Mouse (Mus musculus) stomach, postnatal 0 days (tissue): ENCODE measurements around the gene Gm26938. TPM values are rescaled to one million over a fixed set of nuclear protein-coding genes. Genes with fewer than 3 reads are reported as not detected.

ENCODE experiments used
- ATAC-seq: fragments of 200-750 bp; cut with Nextera tagmentation; 2 replicates; pipeline ENCODE4 v1.8.0; 2017; ENCODE audit not compliant: low FRiP score, low TSS enrichment
- DNase-seq: peaks from one replicate; pipeline ENCODE4 v3.0.0-alpha.2; 2016; ENCODE audit warnings: low spot score
- H3K27ac ChIP-seq: fragments of 300-500 bp; sonication (generic); replicated peaks from 2 replicates; pipeline ENCODE4 v1.5.1; 2014; ENCODE audit warnings: mild to moderate bottlenecking, control low read depth
- H3K27me3 ChIP-seq: fragments of 300-500 bp; sonication (generic); 2 replicates; pipeline ENCODE4 v1.6.1; 2014; ENCODE audit warnings: low read length; ENCODE audit not compliant: control insufficient read depth, insufficient read depth
- H3K36me3 ChIP-seq: fragments of 300-500 bp; sonication (generic); 2 replicates; pipeline ENCODE4 v1.6.1; 2014; ENCODE audit warnings: low read length, mixed read lengths; ENCODE audit not compliant: control insufficient read depth, insufficient read depth
- H3K4me1 ChIP-seq: fragments of 300-500 bp; sonication (generic); replicated peaks from 2 replicates; pipeline ENCODE4 v1.6.1; 2014; ENCODE audit warnings: antibody characterized with exemption; ENCODE audit not compliant: control insufficient read depth, insufficient read depth
- H3K4me2 ChIP-seq: fragments of 300-500 bp; sonication (generic); replicated peaks from 2 replicates; pipeline ENCODE4 v1.6.1; 2014; ENCODE audit warnings: low read depth, mild to moderate bottlenecking, control low read depth, moderate library complexity
- H3K4me3 ChIP-seq: fragments of 300-500 bp; sonication (generic); 2 replicates; pipeline ENCODE4 v1.5.1; 2014; ENCODE audit warnings: low read depth, low read length, control low read depth
- H3K9ac ChIP-seq: fragments of 300-500 bp; sonication (generic); 2 replicates; pipeline ENCODE4 v1.6.1; 2014; ENCODE audit warnings: mild to moderate bottlenecking, low read length, control low read depth, mixed read lengths
- H3K9me3 ChIP-seq: fragments of 300-500 bp; sonication (generic); 2 replicates; pipeline ENCODE4 v1.6.1; 2016; ENCODE audit warnings: low read length; ENCODE audit not compliant: control insufficient read depth
- CTCF ChIP-seq: IDR thresholded peaks from 2 replicates; pipeline ENCODE4 v1.5.1; 2016; ENCODE audit warnings: antibody characterized with exemption, low read depth, mild to moderate bottlenecking, moderate library complexity
- EP300 ChIP-seq: optimal IDR thresholded peaks from 2 replicates; pipeline ENCODE3; 2016; ENCODE audit warnings: antibody characterized with exemption
- WGBS: fragments of 180-500 bp; shearing (Covaris S2); extraction: QIAGEN DNeasy Blood & Tissue Kit; methylation state at CpG from one replicate; pipeline ENCODE4 v1.1.7; 2014; 5-methylcytosine and 5-hydroxymethylcytosine counted together
- polyA plus RNA-seq: library from polyadenylated mRNA; unstranded; fragments of >200 nt; fragmentation: Nextera tagmentation; extraction: Ambion mirVana; gene quantifications from 2 replicates; pipeline ENCODE4 v1.2.1, GENCODE M21; 2015

Gm26938 gene
- polyA plus RNA-seq, 1 experiment from 2014 or later, result not detected

DNA sequence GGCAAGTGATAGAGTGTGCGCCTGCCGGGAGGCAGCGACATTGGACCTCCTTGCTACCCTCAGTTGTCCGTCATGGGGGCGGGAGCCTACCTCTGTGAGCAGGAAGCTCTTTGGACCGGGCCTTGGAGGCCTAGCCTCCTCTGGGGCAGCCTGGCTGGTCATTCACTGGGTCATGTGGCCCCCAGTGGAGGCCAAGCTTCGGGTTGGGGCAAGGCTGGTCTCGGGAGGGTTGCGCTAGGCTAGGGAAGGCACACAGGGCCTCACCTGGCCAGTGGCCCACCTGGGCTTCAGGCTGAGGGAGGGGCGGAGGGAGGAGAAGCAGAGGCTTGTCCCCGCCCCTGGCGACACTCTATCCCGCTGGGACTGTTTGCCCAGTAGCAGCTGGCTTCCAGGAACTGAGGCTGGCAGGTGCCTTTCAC lies 12.2 kb downstream of the Gm26938 start:
- WGBS, result 8% methylated on average over 13 of the region's 13 CpGs
- H3K4me3 ChIP-seq, result peak overlapping the region; percentile 32
- no peaks in the 10 kb centered on the region for H3K4me1 ChIP-seq
- H3K9ac ChIP-seq, result peak overlapping the region; percentile 66
- peak; percentile 95 for DNase-seq
- ATAC-seq, result peak; percentile 83
- peak overlapping the region; percentile 47 for H3K4me2 ChIP-seq
- no peaks in the 10 kb centered on the region for H3K27me3 ChIP-seq
- peak overlapping the region; percentile 79 for H3K27ac ChIP-seq
- H3K9me3 ChIP-seq, result no peaks in the 10 kb centered on the region
- H3K36me3 ChIP-seq, result no peaks in the 10 kb centered on the region
- TF ChIP-seq EP300 (no peak), CTCF (no peak; the same call in 1 of the 2 replicates)

GRCm38 (mm10) chr5:139813126-139813490 lies 13.1 kb downstream of the Gm26938 start:
- TF ChIP-seq EP300 (no peak), CTCF (no peak)
- H3K4me1 ChIP-seq, result no peaks in the 10 kb centered on the region
- peak overlapping the region; percentile 79 for H3K27ac ChIP-seq
- peak overlapping the region; percentile 32 for H3K4me3 ChIP-seq
- peak; percentile 28; the same call in 1 of the 2 replicates for ATAC-seq
- WGBS, result 22% methylated on average over 10 of the region's 10 CpGs
- H3K36me3 ChIP-seq, result no peaks in the 10 kb centered on the region
- H3K9ac ChIP-seq, result peak overlapping the region; percentile 66
- H3K9me3 ChIP-seq, result no peaks in the 10 kb centered on the region
- H3K4me2 ChIP-seq, result peak overlapping the region; percentile 47
- no peaks in the 10 kb centered on the region for H3K27me3 ChIP-seq
- peak; percentile 74 for DNase-seq

- H3K27ac ChIP-seq, result peak overlapping the region; percentile 79
- H3K9ac ChIP-seq, result peak overlapping the region; percentile 38; the same call in 1 of the 2 replicates
- no peaks in the 10 kb centered on the region for H3K36me3 ChIP-seq
- TF ChIP-seq CTCF (no peak), EP300 (no peak)
- H3K9me3 ChIP-seq, result no peaks in the 10 kb centered on the region
- peak; percentile 54 for DNase-seq
- 48% methylated on average over 20 of the region's 20 CpGs for WGBS
- no peaks in the 10 kb centered on the region for H3K27me3 ChIP-seq
- H3K4me1 ChIP-seq, result no peaks in the 10 kb centered on the region
- H3K4me3 ChIP-seq, result peak overlapping the region; percentile 32
- ATAC-seq, result no peak
- H3K4me2 ChIP-seq, result peak overlapping the region; percentile 47
Measured at GRCm38 (mm10) chr5:139812398-139813125, 13.6 kb downstream of the Gm26938 start.

GRCm38 (mm10) chr5:139811677-139812397 lies 14.4 kb downstream of the Gm26938 start:
- no peaks in the 10 kb centered on the region for H3K4me1 ChIP-seq
- no peaks in the 10 kb centered on the region for H3K27me3 ChIP-seq
- 69% methylated on average over 15 of the region's 15 CpGs for WGBS
- no peak overlapping the region for H3K9ac ChIP-seq
- TF ChIP-seq EP300 (no peak), CTCF (no peak)
- no peaks in the 10 kb centered on the region for H3K9me3 ChIP-seq
- H3K4me3 ChIP-seq, result 0 out of 2 replicates have a peak overlapping the region, but pooled peaks have one; percentile 4
- peak overlapping the region; percentile 47 for H3K4me2 ChIP-seq
- H3K36me3 ChIP-seq, result no peaks in the 10 kb centered on the region
- peak; percentile 76 for DNase-seq
- H3K27ac ChIP-seq, result peak overlapping the region; percentile 79
- ATAC-seq, result peak; percentile 53

DNA sequence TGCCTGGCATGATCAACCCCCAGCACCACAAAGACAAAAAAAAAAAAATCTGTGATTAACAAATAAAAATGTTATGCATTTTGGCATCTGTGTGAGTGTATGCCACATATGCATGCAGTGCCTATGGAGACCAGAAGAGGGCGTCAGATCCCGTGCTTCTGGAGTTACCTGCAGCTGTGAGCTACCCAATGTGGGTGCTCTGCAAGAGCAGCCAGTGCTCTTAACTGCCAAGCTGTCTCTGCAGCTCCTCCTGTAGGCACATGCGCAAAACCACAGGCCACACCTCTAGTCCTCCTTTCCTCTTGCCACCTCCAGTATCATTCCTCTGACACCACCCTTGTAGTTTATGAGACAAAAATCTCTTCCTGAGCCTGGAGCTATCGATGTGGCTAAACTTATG lies 16.8 kb downstream of the Gm26938 start:
- Histone ChIP-seq H3K36me3 (no peaks in the 10 kb centered on the region), H3K4me3 (no peak overlapping the region), H3K9me3 (no peaks in the 10 kb centered on the region), H3K4me2 (no peak overlapping the region), H3K27me3 (no peaks in the 10 kb centered on the region), H3K4me1 (no peaks in the 10 kb centered on the region), H3K9ac (no peak overlapping the region), H3K27ac (no peak overlapping the region)
- peak; percentile 58 for DNase-seq
- peak; percentile 59 for TF ChIP-seq CTCF
- no peak for TF ChIP-seq EP300
- ATAC-seq, result no peak
- WGBS, result 58% methylated on average over 4 of the region's 4 CpGs
